Mouse (Mus musculus): ENCODE results near the gene Cfl2.

The Cfl2 gene

DNA sequence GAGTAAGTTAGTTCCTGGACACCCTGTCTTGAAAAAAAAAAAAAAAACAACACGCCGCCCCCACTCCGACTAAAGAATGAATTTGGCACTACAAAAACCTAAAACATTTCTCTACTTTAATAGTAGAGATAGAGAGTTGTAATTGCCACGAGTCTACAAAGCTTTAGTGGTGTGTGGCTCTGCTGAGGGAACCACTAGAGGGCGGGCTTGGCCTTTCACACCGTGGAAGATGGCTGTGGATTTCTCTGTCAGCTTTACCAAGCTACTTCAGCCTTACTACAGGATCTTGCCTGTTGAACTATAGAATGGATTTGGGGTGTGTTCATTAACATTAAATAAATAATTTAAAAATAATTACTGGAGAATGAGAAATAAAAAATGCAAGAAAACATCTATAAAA is 32.1 kb downstream of the Cfl2 start:
- CTCF ChIA-PET, result interaction anchor here (0.7 to 2.1 kb wide), 3 partner anchors 17 to 566 kb away, joined by 9 to 11 read pairs (median 11); no protein-coding TSS in a partner anchor

DNA sequence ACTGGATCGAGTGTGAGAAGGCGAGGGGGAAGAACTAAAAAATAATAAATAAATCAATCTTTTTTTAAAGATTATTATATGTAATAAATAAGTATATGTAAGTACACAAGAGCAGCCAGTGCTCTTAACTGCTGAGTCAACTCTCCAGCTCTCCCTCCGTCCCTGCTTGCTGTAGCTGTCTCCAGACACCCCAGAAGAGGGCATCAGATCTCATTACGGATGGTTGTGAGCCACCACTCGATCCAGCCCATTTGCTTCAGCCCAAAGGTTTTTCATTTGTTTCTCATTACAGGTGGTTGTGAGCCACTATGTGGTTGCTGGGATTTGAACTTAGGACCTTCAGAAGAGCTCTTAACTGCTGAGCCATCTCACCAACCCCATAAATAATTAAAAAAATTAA is 32.8 kb downstream of the Cfl2 start:
- CTCF ChIA-PET, result interaction anchor here (2.1 kb wide), 1 partner anchor 51 kb away, joined by 11 read pairs; no protein-coding TSS in a partner anchor

DNA sequence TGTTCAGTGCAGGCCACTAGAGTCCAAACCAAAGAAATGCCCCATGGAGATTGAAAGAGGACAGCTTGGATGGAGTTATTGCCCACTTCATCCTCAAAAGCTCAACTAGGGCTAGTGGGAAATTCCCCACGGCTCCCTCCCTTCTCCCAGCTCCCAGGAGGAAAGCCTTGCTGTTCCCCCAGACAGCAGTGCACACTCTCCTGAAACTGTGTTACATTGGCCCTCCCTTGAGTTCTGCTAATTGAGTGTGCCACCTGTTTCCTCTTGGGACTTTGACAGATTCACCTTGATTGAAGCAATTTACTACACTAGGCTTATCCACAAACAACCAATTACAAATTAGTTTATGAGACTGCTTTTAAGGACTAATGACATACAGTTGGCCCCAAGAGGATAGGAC is 34.6 kb downstream of the Cfl2 start:
- CTCF ChIA-PET, result interaction anchor here (0.6 kb wide), 1 partner anchor 131 kb away, joined by 4 read pairs; no protein-coding TSS in a partner anchor

DNA sequence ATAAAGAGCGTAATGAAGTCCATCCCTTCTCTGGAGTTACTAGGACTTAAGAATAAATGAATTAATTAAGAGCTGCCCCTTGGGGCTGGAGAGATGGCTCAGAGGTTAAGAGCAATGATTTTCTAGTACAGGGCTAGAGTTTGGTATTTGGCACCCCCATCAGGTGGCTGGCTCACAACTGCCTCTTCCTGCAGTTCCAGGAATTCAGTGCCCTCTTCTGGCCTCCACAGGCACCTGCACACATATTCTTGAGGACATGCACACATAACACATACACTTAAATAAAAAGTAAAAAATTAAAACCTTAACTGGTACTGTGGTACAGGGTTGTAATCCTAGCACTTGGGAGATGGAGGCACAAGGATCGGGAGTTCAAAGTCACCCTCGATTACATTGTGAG is 37.5 kb downstream of the Cfl2 start:
- CTCF ChIA-PET, result no interaction called here

DNA sequence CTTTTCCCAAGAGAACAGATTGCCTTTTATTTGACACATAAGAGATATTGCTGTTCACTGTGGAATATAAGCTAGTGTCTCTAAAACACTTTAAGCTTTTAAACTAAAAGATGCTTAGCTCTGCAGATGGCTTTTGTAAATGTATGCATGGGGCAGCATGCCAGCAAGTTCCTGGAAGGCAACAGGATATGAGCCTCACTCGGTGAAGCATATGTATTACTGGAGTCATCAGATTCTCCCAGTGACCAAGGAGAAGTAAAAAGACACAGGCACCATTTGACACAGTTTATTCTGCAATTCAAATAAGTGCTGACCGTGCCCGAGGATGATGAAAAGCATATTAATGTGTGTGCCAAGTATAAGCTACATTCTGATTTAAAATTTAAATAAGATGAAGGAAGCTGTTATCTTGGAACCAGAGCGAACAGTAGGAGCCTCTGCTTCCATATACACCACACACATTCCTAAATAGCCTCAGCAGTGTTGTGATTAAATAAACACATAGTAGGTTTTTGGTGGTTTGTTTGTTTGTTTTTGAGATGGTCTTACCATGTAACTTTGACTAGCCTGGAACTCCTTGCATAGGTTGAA is 39.7 kb downstream of the Cfl2 start:
- CTCF ChIA-PET, result no interaction called here

DNA sequence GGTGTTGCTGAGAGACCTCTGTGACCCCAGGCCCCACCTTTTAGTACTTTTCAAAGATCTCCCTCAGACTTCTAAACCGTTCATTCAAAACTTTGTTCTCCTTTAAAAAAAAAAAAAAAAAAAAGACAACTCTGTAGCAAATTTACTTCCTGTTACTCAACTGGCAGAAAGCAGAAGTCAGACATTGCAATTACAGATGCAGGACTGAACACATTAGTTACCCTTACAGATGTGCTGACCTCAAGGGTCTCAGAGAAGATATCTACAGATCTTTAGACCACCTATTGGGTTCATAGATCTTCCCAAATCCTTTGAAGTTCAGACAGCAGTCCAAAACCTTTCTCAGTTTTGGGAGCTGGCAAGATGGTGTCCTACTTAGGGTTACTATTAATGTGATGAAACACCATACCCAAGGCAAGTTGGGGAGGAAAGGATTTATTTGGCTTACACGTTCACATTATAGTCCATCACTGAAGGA is 42.0 kb downstream of the Cfl2 start:
- CTCF ChIA-PET, result interaction anchor here (0.5 kb wide), 1 partner anchor 84 kb away, joined by 12 read pairs; no protein-coding TSS in a partner anchor

DNA sequence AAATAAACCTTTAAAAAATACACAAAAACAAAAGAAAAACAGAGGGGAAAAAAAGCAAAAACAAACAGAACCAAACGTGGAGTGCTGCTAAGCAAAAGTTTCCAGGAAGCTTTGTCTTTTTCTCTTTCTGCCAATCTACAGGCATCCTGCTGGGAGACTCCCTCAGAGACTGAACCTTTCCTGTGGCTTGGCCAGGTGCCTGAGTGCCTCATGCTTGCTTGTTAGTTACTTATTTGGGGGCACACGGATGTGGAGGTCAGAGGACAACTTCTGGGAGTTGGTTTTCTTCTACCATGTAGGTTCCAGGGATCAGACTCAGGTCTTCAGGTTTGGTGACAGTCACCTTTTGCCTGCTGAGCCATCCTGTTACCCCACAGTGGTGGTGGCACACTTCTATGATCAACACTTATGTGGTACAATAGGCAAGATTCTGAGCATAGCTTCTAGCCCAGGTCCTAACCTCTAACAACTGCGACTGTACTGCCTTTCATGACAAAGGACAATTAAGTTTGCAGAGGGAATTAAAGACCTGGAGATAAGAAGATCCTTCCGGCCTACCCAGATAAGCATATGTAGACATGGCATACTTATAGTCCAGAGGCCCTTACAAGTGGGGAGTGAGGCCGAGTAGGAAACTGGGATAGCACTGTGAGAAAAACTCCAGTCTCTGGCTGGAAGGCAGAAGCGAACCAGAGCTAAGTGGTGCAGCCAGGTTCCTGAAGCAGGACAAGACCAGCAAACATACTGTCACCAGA is 43.3 kb downstream of the Cfl2 start:
- CTCF ChIA-PET, result no interaction called here

DNA sequence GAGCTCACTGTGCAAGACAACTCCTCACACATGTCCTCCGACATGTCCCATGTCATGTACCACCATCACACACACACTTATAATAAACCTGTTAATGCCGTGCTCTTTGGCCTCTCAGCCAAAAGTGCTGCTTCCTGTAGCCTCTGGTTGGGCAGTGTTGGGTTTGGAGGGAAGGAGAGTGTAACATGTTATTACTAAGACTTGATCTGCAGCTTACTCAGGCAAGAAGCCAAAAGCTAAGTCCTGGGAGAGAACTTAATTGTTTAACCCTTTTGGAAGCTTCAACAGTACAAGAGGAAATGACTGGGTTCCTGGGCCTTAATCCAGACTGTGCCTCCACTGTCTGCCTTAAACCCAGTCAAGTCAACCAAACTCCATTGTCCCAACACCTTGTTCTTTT is 52.5 kb downstream of the Cfl2 start:
- CTCF ChIA-PET, result no interaction called here
